Mouse (Mus musculus): ENCODE results near the gene F11r.

The F11r gene

GRCm38 (mm10) chr1:171503592-171504291 lies 66.4 kb downstream of the F11r start:
- no peaks in the 10 kb centered on the region for H3K27me3 ChIP-seq (ENCODE audit: control insufficient read depth, insufficient read depth, low read length, poor library complexity, severe bottlenecking)
- no peaks in the 10 kb centered on the region for H3K36me3 ChIP-seq (ENCODE audit: control insufficient read depth, insufficient read depth, low read length, poor library complexity, severe bottlenecking)
- DNase-seq (ENCODE audit: low read depth, low spot score) = peak; percentile 83

DNA sequence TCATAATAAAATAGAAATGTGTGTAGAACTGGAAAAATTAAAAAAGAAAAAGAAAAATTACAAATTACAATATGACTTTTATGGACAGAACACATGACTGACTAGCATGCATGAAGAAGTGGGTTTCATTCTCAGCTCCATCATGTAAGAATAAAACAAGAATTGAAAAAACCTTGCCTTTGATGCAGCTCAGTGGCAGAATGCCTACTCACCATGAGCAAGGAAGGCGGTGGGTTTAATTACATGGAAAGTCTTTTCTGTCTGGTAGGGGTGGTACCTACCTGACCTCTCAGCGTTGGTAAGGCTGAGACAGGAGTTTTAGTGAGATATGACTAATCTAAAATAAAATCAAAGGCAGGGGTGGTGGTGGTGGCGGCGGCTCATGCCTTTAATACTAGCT lies 67.3 kb downstream of the F11r start:
- Histone ChIP-seq H3K27me3 (ENCODE audit: control insufficient read depth, insufficient read depth, low read length, poor library complexity, severe bottlenecking) (no peaks in the 10 kb centered on the region), H3K36me3 (ENCODE audit: control insufficient read depth, insufficient read depth, low read length, poor library complexity, severe bottlenecking) (no peaks in the 10 kb centered on the region)
- DNase-seq (ENCODE audit: low read depth, low spot score) = peak; percentile 30

- Histone ChIP-seq H3K27me3 (ENCODE audit: control insufficient read depth, insufficient read depth, low read length, poor library complexity, severe bottlenecking) (no peaks in the 10 kb centered on the region), H3K36me3 (ENCODE audit: control insufficient read depth, insufficient read depth, low read length, poor library complexity, severe bottlenecking) (no peaks in the 10 kb centered on the region)
- DNase-seq (ENCODE audit: low read depth, low spot score) = no peak
Measured at GRCm38 (mm10) chr1:171513234-171513633, 75.9 kb downstream of the F11r start.

DNA sequence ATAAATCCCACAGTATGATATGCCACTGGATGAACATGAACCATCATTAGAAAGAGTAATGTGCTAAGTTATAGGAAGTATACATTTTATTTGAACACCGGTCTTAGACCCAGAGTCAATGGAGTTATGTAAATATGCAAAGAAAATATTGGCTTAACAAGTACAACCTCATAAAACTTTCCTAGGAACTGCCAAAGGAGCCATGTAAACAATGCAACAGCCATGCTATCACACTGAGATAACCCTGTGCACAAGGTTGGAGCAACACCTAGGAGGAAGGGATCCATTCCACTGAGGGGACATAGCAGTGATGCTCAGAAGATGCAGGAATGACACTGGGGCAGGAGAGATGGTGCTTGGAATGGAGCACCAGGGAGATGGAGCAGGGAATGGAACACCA lies 76.4 kb downstream of the F11r start:
- no peak for DNase-seq (ENCODE audit: low read depth, low spot score)
- Histone ChIP-seq H3K36me3 (ENCODE audit: control insufficient read depth, insufficient read depth, low read length, poor library complexity, severe bottlenecking) (no peaks in the 10 kb centered on the region), H3K27me3 (ENCODE audit: control insufficient read depth, insufficient read depth, low read length, poor library complexity, severe bottlenecking) (no peaks in the 10 kb centered on the region)
